Mouse (Mus musculus) MEL (cell line): Measurements from ENCODE around the gene Dct. TPM values are rescaled to one million over a fixed set of nuclear protein-coding genes. Genes with fewer than 3 reads are reported as not detected.

Source experiments
- DNase-seq: peaks from one replicate; pipeline ENCODE4 v3.0.0; 2011; ENCODE audit warnings: low read depth, low spot score
- H3K27ac ChIP-seq: 2 replicates; pipeline ENCODE4 v1.5.1; 2012; ENCODE audit warnings: low read depth, mild to moderate bottlenecking, control low read depth, low read length, moderate library complexity; ENCODE audit not compliant: control insufficient read depth
- H3K27me3 ChIP-seq, 2 experiments: fragments of 150-350 bp in 1 of 2; sonication (generic) in 1 of 2; 2 replicates each; pipeline ENCODE4 v1.6.1; 2012; ENCODE audit warnings: low read length in 2 of 2, mild to moderate bottlenecking in 2 of 2, improper control_type of control experiment in 1 of 2, moderate library complexity in 1 of 2; ENCODE audit not compliant: insufficient read depth in 2 of 2, control insufficient read depth in 1 of 2
- H3K36me3 ChIP-seq, 2 experiments: 2 replicates each; pipeline ENCODE4 v1.6.1; 2012 to 2014; ENCODE audit warnings: low read length in 2 of 2, improper control_type of control experiment in 1 of 2, inconsistent platforms in 1 of 2, mild to moderate bottlenecking in 1 of 2; ENCODE audit not compliant: insufficient read depth in 2 of 2, control insufficient read depth in 1 of 2
- H3K4me1 ChIP-seq, 2 experiments: fragments of 150-350 bp in 1 of 2; sonication (generic) in 1 of 2; 2 replicates each; pipeline ENCODE4 v1.6.1; 2012; ENCODE audit warnings: low read length in 2 of 2, improper control_type of control experiment in 1 of 2, mild to moderate bottlenecking in 1 of 2; ENCODE audit not compliant: insufficient read depth in 2 of 2, control insufficient read depth in 1 of 2
- H3K4me3 ChIP-seq, 2 experiments: fragments of 150-350 bp in 1 of 2; sonication (generic) in 1 of 2; 2 replicates each; pipeline ENCODE4 v1.5.1; 2012; ENCODE audit warnings: low read depth in 2 of 2, low read length in 2 of 2, mild to moderate bottlenecking in 2 of 2, moderate library complexity in 2 of 2, control low read depth in 1 of 2, improper control_type of control experiment in 1 of 2; ENCODE audit not compliant: control insufficient read depth in 1 of 2, insufficient read depth in 1 of 2
- H3K79me2 ChIP-seq: 2 replicates; pipeline ENCODE4 v1.6.1; 2012; ENCODE audit warnings: mild to moderate bottlenecking, low read length, moderate library complexity; ENCODE audit not compliant: control insufficient read depth, poor library complexity, insufficient read depth
- H3K9ac ChIP-seq: 2 replicates; pipeline ENCODE4 v1.6.1; 2012; ENCODE audit warnings: low read depth, mild to moderate bottlenecking, control low read depth, low read length, moderate library complexity; ENCODE audit not compliant: control insufficient read depth, poor library complexity, severe bottlenecking
- H3K9me3 ChIP-seq: fragments of 150-350 bp; sonication (generic); replicated peaks from 2 replicates; pipeline ENCODE4 v1.6.1; 2012; ENCODE audit warnings: mild to moderate bottlenecking, low read length, improper control_type of control experiment, moderate library complexity; ENCODE audit not compliant: insufficient read depth
- BHLHE40 ChIP-seq: IDR thresholded peaks from 2 replicates; pipeline ENCODE4 v1.6.1; 2012; ENCODE audit warnings: low read depth, mild to moderate bottlenecking, inconsistent platforms, low read length, improper control_type of control experiment, borderline replicate concordance
- CHD1 ChIP-seq: IDR thresholded peaks from 2 replicates; pipeline ENCODE4 v1.6.1; 2012; ENCODE audit warnings: low read depth, mild to moderate bottlenecking, inconsistent platforms, low read length, improper control_type of control experiment
- CHD2 ChIP-seq: IDR thresholded peaks from 2 replicates; pipeline ENCODE4 v1.6.1; 2011; ENCODE audit warnings: low read length, improper control_type of control experiment
- E2F4 ChIP-seq: IDR thresholded peaks from 2 replicates; pipeline ENCODE4 v1.6.1; 2011; ENCODE audit warnings: low read depth, low read length, improper control_type of control experiment, borderline replicate concordance
- GABPA ChIP-seq: IDR thresholded peaks from 2 replicates; pipeline ENCODE4 v1.6.1; 2012; ENCODE audit warnings: low read depth, mild to moderate bottlenecking, inconsistent platforms, low read length, improper control_type of control experiment, moderate library complexity
- GATA1 ChIP-seq: IDR thresholded peaks from 2 replicates; pipeline ENCODE4 v1.6.1; 2011; ENCODE audit warnings: low read depth, low read length, improper control_type of control experiment
- HCFC1 ChIP-seq: IDR thresholded peaks from 2 replicates; pipeline ENCODE4 v1.6.1; 2012; ENCODE audit warnings: low read depth, mild to moderate bottlenecking, inconsistent platforms, low read length, improper control_type of control experiment, moderate library complexity
- JUND ChIP-seq: IDR thresholded peaks from 2 replicates; pipeline ENCODE4 v1.6.1; 2011; ENCODE audit warnings: low read depth, mild to moderate bottlenecking, improper control_type of control experiment, low read length
- KAT2A ChIP-seq: conservative IDR thresholded peaks from 2 replicates; pipeline ENCODE4 v1.6.1; 2012; ENCODE audit warnings: low read depth, low read length, improper control_type of control experiment, inconsistent platforms
- MAX ChIP-seq: IDR thresholded peaks from 2 replicates; pipeline ENCODE4 v1.6.1; 2011; ENCODE audit warnings: low read length, improper control_type of control experiment
- MAZ ChIP-seq: IDR thresholded peaks from 2 replicates; pipeline ENCODE4 v1.6.1; 2012; ENCODE audit warnings: low read depth, mild to moderate bottlenecking, inconsistent platforms, low read length, improper control_type of control experiment
- MXI1 ChIP-seq: IDR thresholded peaks from 2 replicates; pipeline ENCODE4 v1.6.1; 2011; ENCODE audit warnings: mild to moderate bottlenecking, low read depth, low read length, improper control_type of control experiment
- MYB ChIP-seq: IDR thresholded peaks from 2 replicates; pipeline ENCODE4 v1.6.1; 2011; ENCODE audit warnings: mild to moderate bottlenecking, low read depth, low read length, improper control_type of control experiment
- MYC ChIP-seq: IDR thresholded peaks from 2 replicates; pipeline ENCODE4 v1.6.1; 2011; ENCODE audit warnings: low read depth, mild to moderate bottlenecking, low read length, improper control_type of control experiment, moderate library complexity
- NRF1 ChIP-seq: IDR thresholded peaks from 2 replicates; pipeline ENCODE4 v1.6.1; 2014; ENCODE audit warnings: low read depth, mild to moderate bottlenecking, inconsistent platforms, low read length, improper control_type of control experiment, moderate library complexity; ENCODE audit not compliant: poor library complexity, insufficient read depth, severe bottlenecking
- RAD21 ChIP-seq: IDR thresholded peaks from 2 replicates; pipeline ENCODE4 v1.6.1; 2011; ENCODE audit warnings: mild to moderate bottlenecking, low read depth, low read length, improper control_type of control experiment
- TBP ChIP-seq: IDR thresholded peaks from 2 replicates; pipeline ENCODE4 v1.8.0; 2011; ENCODE audit warnings: low read depth, low read length, improper control_type of control experiment
- TCF12 ChIP-seq: IDR thresholded peaks from 2 replicates; pipeline ENCODE4 v1.6.1; 2014; ENCODE audit warnings: low read depth, mild to moderate bottlenecking, inconsistent platforms, low read length, improper control_type of control experiment, moderate library complexity
- ZMIZ1 ChIP-seq: IDR thresholded peaks from 2 replicates; pipeline ENCODE4 v1.6.1; 2012; ENCODE audit warnings: low read depth, mild to moderate bottlenecking, inconsistent platforms, low read length, improper control_type of control experiment, moderate library complexity
- ZNF384 ChIP-seq: IDR thresholded peaks from 2 replicates; pipeline ENCODE4 v1.6.1; 2012; ENCODE audit warnings: low read depth, mild to moderate bottlenecking, inconsistent platforms, low read length, improper control_type of control experiment
- polyA plus RNA-seq, 2 experiments: library from polyadenylated mRNA; stranded (reverse) in 1 of 2; unstranded in 1 of 2; fragments of >175 nt in 1 of 2; fragments of >200 nt in 1 of 2; gene quantifications; 2 replicates each; pipeline versions ENCODE4 v1.2.1 to v1.2.4; 2012; ENCODE audit warnings: low replicate concordance in 2 of 2, low read depth in 1 of 2; ENCODE audit not compliant: insufficient read length in 2 of 2, insufficient read depth in 1 of 2, missing spikeins in 1 of 2
- total RNA-seq: library from RNA; depleted of rRNA; stranded (reverse); fragments of 300-350 nt; gene quantifications from 2 replicates; pipeline ENCODE4 v1.2.3, GENCODE M21; 2012

Dct gene
- total and polyA plus RNA-seq, 3 experiments, result 0.08 to 0.49 TPM; not detected in 1

GRCm38 (mm10) chr14:118088437-118089207 is 36.6 kb upstream of the Dct start:
- peak; percentile 70 for DNase-seq
- Histone ChIP-seq H3K36me3 (no peaks in the 10 kb centered on the region), H3K79me2 (no peaks in the 10 kb centered on the region; the same call in 1 of the 2 replicates), H3K9ac (peak overlapping the region; percentile 77), H3K4me3 (peak overlapping the region; percentile 48 to 90), H3K4me1 (no peaks in the 10 kb centered on the region), H3K27me3 (no peaks in the 10 kb centered on the region; a peak in 1 of 4 replicates), H3K27ac (peak overlapping the region; percentile 55; the same call in 1 of the 2 replicates), H3K9me3 (no peaks in the 10 kb centered on the region)
- TF ChIP-seq HCFC1 (0 out of 2 replicates have a peak, but pooled peaks have one; percentile 13), MAZ (no peak), GATA1 (no peak), TCF12 (no peak), MXI1 (0 out of 2 replicates have a peak, but pooled peaks have one; percentile 12), TBP (0 out of 2 replicates have a peak, but pooled peaks have one; percentile 12)

- H3K9me3 ChIP-seq, result no peaks in the 10 kb centered on the region
- no peaks in the 10 kb centered on the region for H3K27me3 ChIP-seq
- DNase-seq, result no peak
- no peak overlapping the region for H3K9ac ChIP-seq
- no peaks in the 10 kb centered on the region for H3K36me3 ChIP-seq
- no peak overlapping the region for H3K4me3 ChIP-seq
- no peak for TF ChIP-seq ZMIZ1
- TF ChIP-seq BHLHE40, result no peak
- no peak for TF ChIP-seq CHD1
- no peak for TF ChIP-seq TCF12
- TF ChIP-seq JUND, result no peak
- TF ChIP-seq, all 39 proteins: peak for 0
- Histone ChIP-seq H3K4me1 (no peaks in the 10 kb centered on the region), H3K79me2 (no peaks in the 10 kb centered on the region; the same call in 1 of the 2 replicates), H3K27ac (no peak overlapping the region)
Observed at GRCm38 (mm10) chr14:118086271-118087035, 34.4 kb upstream of the Dct start.

- H3K9ac ChIP-seq, result no peak overlapping the region
Observed at GRCm38 (mm10) chr14:118083851-118084250, 31.8 kb upstream of the Dct start.

More at GRCm38 (mm10) chr14:118083851-118084250, 31.8 kb upstream of the Dct start:
- Histone ChIP-seq H3K9me3 (no peaks in the 10 kb centered on the region), H3K4me1 (no peaks in the 10 kb centered on the region), H3K27me3 (no peaks in the 10 kb centered on the region), H3K36me3 (no peaks in the 10 kb centered on the region), H3K27ac (no peak overlapping the region), H3K79me2 (no peaks in the 10 kb centered on the region), H3K4me3 (no peak overlapping the region)
- no peak for TF ChIP-seq RAD21
- no peak for TF ChIP-seq JUND
- TF ChIP-seq MYC, result no peak
- TF ChIP-seq MAX, result no peak
- TF ChIP-seq BHLHE40, result no peak
- no peak for TF ChIP-seq KAT2A
- no peak for TF ChIP-seq ZNF384
- TF ChIP-seq TCF12, result no peak
- no peak for TF ChIP-seq NRF1
- no peak for TF ChIP-seq GABPA
- TF ChIP-seq GATA1, result no peak
- TF ChIP-seq MYB, result no peak
- TF ChIP-seq CHD2, result no peak
- TF ChIP-seq ZMIZ1, result no peak
- TF ChIP-seq MXI1, result no peak
- no peak for TF ChIP-seq E2F4
- DNase-seq, result no peak
